Mouse (Mus musculus) urinary bladder, adult 18-20 months (tissue): Measurements from ENCODE around the gene Epor.

ENCODE experiments used
- DNase-seq, 2 experiments: peaks; one replicate each; pipeline ENCODE4 v3.0.0; 2022; ENCODE audit warnings: low spot score in 2 of 2, mixed read lengths in 2 of 2

Epor gene

GRCm38 (mm10) chr9:21968883-21969282 lies 5.6 kb upstream of the Epor start:
- DNase-seq, result no peak

DNA sequence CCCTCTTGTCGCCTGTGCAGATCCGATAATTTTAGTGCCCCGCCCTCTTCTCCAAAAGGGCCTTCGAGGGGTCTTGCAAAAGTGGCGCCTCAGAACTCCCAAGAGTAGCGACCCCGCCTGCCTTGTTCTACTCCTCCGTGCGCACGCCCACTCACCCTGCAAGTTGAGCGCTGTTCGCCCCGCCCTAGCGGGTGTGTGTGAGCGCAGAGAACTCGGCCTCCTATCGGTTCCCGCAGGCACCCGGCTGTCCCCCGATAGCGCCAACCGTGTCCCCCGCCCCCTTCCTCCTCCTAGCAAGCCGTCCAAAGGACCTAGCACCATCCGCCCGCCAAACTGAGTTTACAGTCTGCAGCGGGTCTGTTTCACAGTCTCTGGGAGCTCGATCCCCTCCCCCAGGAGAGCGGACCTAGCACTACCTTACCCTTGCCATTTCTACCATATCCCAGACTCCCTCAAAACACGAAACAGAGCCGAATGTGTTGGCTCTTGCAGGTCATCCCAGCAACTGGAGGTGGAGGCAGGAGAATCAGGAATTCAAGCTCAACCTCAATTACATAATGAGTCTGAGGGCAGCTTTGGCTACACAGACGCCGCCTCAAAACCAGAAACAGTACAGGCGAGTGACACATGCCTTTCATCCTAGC lies 768 bp downstream of the Epor start:
- peak; percentile 27 to 38 for DNase-seq

DNA sequence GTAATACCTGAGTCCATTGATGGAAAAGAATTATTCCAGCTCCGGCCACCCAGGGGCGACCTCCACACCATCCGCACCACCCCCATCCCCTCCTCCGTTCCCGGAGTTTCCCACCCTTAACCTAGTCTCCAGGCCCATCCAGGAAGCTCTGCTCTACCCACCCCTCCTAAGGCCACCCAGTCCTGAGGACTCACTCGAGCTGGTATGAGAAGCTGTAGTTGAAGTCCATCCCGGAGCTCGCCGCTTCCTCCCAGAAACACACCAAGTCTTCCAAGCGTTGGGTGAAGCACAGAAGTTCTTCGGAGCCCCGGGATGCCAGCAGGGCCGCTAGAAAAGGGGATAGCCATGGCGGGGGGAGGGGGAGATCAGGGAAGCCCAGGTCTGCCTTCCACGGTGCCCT lies 1.3 kb downstream of the Epor start:
- DNase-seq, result peak in 1 of 2 experiments; percentile 23

DNA sequence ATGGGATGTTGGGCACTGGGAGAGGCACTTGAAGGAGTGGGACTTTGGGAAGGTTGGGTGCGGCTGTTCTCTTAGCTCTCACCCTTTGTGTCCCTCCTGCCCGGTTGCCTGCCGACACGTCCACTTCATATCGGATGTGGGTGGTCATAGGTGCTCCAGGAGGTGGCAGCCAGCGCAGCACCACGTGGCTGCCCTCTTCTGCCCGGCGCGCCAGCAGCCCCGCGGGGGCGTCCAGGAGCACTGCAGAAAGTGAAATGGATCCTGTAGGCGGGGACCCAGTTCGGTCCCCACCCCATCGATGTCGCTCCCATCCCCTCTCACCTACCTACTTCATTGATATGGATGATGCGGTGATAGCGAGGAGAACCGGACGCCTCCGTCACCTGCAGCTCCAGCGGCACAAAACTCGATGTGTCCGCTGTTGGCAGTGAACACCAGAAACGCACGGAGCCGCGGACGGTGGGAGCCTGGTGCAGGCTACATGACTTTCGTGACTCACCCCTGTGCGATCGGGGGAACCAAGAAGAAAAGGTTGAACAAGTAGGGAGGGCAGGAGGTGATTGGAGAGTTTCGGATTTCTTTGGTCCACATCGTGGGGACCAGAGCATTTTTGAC lies 1.8 kb downstream of the Epor start:
- DNase-seq, result no peak

- DNase-seq, result peak; percentile 22 to 23
Measured at GRCm38 (mm10) chr9:21960558-21961208, 2.6 kb downstream of the Epor start.

DNA sequence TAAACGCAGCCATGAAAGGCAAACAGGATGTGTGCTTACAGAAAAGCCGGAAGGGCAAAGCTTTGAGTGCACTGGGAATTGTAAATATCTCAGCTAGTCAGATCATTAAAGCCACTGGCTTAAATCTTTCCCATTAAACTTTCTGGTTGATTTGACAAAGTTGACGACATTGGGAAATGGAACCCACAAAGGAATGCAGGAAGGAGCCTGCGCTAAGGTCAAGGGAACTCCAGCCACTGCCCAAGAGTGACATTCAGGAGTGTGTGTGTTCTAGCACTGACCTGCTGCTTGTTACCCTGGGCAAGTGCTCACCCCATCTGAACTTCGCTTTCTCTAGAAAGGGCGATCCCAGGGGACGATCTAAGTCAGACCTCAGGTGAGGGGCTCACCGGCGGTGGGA lies 3.2 kb downstream of the Epor start:
- no peak for DNase-seq

- no peak for DNase-seq
Measured at GRCm38 (mm10) chr9:21959244-21959643, 4.1 kb downstream of the Epor start.

DNA sequence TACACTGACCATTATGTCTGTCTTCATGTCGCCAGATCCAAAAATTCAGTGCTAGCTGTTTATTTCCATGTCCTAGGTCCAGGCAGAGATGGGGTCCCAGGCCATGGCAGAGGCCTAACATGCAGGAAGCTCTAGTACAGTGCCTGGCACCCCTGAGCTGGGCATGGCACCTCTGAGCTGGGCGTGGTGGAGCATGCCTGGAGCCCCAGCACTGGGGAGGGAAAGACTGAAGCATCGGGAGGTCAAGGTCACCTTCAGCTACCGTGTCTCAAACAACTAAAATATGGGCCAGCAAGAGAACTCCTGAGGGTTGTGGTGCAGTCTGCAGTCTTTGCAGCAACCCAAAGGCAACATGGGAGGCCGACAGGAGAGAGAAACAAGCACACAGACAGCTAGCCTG lies 4.9 kb downstream of the Epor start:
- DNase-seq, result no peak

DNA sequence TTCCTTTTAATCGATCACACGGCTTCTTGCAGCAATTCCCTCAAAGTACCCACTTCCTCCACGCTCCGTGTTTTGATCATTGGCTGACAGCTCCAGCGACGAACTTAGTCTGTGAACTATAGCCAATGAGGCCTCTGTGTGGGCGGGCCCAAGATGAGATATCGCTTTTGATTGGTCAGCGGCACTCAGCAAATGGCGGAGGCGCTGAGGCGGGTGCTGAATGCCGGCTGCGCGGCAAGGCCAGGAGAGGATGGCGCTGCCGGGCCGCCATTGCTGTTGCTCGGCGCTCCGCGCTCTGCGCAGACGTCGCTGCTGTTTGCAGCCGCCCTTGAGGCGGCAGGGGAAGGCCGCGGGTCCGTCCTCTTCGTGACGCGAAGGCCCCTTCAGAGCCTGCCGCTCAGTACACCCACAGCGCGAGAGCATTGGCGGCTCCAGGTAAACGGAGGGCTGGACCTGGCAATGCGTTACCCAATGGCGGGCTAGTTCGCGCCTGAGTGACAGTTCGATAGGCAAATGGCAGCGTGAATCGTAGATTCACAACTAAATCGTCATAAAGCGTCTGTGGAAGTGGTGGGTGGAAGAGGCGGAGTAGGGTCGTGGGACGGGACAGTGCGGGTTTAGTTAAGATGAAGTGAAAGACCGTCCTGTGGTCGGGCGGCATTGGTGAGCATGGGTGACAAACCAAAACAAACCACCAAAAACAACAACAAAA lies 7.6 kb downstream of the Epor start, which contains the start of gene Swsap1:
TSS of gene Swsap1 (plus strand) at position 186 of the 712 bp plus-strand sequence.
- DNase-seq, result peak; percentile 96 to 99

- no peak for DNase-seq
Measured at GRCm38 (mm10) chr9:21955225-21955569, 8.1 kb downstream of the Epor start.

DNA sequence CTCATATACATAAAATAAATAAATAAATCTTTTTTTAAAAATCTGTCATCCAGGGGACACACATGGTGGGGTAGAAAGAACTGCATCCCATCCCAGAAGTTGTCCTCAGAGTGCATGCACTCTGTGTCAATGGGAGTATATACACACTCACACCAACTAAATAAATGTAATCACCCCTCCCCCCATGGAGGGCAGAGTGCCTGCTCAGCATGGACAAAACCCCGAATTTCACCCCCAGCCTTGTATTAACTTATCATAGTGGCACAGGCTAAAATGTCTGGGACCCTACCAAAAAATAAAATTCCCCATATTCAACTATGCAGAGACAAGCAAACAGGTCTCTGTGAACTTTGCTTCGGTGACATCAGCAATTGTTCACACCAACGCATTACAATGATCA lies 8.7 kb downstream of the Epor start:
- DNase-seq, result no peak

- no peak for DNase-seq
Measured at GRCm38 (mm10) chr9:21953600-21953999, 9.7 kb downstream of the Epor start.

GRCm38 (mm10) chr9:21951977-21952376 lies 11.3 kb downstream of the Epor start:
- DNase-seq, result no peak

DNA sequence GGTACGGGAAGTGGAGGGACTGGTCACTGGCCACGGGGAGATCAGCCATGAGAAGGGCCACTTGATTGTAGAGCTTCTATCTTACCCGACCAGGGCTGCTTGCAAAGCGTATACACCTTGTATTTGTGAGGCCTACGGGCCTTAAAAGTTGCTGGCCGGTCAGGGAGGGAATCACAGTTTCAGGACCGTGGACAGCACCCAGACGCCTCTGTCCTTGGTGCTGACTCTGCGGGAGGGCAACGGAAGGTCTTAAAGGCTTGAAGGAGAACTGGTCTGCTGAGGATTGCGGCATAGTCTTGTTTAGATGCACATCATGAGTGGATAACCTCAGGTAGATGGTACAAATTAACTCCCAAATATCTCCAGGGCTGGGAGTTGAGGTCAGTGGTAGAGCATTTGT lies 13.0 kb downstream of the Epor start:
- peak; percentile 25 to 73 for DNase-seq

DNA sequence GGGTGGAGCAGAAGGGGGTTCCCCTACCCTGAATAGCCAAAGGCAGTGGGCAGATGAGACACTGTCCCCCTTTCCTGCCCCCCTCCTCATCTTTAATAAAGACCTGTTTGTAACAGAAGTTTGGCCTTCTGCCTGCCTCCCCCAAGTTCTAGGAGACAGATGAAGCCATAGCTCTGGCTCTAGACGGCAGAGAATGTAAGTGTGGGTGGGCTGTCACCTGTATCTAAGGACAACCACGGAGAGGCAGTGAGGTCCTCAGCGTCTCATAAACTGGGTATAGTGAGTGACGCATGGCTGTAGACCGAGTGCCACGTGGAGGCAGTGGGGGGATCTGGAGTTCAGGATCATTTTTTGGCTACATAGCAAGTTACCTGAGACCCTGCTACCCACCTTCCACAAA lies 14.5 kb downstream of the Epor start:
- DNase-seq, result no peak

- DNase-seq, result no peak
Measured at GRCm38 (mm10) chr9:21948146-21948545, 15.2 kb downstream of the Epor start.

DNA sequence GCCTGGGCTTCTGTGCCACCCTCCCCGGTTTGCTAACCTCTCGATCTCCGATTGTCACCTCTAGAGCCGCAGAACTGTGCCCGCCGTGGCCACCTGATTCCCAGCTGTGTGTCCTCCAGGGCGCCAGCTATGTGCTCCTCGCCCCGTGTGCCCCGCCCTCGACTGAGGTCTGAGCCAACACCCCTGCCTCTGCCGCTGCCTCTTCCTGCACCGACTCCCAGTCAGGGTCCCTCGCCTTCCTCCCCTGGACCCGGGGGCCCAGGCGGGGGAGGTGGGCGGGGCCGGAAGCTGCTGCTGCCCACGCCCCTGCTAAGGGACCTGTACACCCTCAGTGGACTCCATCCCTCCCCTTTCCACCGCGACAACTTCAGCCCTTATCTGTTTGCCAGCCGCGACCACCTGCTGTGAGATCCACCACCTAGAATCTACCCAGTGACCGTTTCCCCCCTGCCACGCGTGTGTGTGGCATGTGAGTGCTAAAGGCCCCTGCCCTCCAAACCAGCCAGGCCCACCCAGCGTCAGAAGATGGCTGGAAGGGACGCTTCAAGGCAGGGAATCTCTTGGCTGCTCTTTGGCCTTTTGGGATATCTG lies 15.7 kb downstream of the Epor start:
- no peak for DNase-seq

DNA sequence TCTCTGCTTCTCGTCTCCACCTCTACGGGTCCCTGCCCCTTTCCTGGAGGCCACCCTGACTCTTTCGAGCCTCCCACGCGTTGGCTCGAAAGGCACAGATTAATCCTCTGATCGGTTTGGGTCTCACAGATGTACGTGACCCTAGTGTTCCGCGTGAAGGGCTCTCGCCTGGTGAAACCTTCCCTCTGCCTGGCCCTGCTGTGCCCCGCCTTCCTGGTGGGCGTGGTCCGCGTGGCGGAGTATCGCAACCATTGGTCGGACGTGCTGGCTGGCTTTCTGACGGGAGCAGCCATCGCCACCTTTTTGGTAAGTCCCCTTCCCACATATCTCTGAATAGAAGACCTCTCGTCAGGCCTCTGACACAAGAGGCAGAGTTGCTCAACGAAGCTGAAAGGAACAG lies 19.0 kb downstream of the Epor start:
- no peak for DNase-seq

DNA sequence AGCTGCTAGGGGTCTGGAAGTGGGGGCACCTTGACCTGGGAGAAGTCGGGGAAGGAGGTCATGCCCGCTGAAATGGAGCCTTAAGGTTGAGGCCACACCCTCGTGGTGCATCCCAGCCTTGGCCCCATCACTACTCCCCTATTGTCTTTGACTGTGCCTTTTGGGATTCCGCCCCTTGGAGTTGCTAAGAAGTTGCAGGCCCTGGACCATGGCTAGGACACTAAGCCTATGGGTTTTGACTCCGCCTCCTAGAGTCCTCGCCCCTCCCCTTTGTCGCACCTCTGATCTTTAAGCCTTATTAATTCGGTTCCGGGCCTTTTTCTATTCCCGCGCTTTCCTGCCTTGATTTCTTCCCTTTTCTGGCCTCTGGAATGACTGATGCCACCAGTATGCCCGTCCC lies 19.7 kb downstream of the Epor start:
- DNase-seq, result no peak

GRCm38 (mm10) chr9:21943046-21943445 lies 20.3 kb downstream of the Epor start:
- no peak for DNase-seq

DNA sequence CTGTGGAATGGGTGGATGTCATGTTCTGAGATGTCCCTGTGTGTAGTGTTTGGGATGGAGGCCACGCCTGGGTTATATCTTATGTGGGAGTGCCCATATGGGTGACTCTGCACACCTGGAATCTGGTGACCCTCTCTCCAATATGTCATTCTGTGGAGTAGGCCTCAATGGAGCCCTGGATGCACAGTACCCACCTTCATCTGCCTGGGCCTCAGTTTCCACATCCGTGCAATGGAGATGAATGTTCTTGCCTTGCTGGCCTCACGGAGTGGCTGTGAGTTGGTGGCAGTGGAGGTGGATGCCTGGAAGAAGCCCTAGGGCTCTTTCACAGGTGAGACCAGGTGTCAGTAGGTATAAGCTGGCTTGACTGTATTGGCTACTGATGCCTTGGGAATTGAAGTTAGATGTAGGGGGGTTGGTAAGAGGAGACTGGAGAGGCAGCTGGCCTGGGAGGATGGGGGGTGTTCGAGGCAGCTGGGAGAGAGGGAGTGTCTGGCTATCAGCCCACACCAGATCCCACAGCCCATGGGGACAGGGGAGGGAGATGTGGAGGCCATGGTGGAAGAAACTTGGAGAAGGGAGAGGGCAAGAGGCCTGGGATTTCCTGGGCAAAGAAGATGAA lies 25.0 kb downstream of the Epor start:
- DNase-seq, result no peak

GRCm38 (mm10) chr9:21937711-21938175 lies 25.6 kb downstream of the Epor start:
- DNase-seq, result no peak
